Mouse (Mus musculus) midbrain, postnatal 0 days (tissue): ENCODE results near the gene 1700029F12Rik. TPM values are rescaled to one million over a fixed set of nuclear protein-coding genes. Genes with fewer than 3 reads are reported as not detected.

ENCODE experiments used
- ATAC-seq: fragments of 200-750 bp; cut with Nextera tagmentation; 2 replicates; pipeline ENCODE4 v1.8.0; 2017; ENCODE audit warnings: moderate number of reproducible peaks, mild to moderate bottlenecking, moderate TSS enrichment, moderate library complexity; ENCODE audit not compliant: low FRiP score
- DNase-seq: peaks from one replicate; pipeline ENCODE4 v3.0.0-alpha.2; 2015; ENCODE audit warnings: low spot score
- H3K27ac ChIP-seq: fragments of 300-500 bp; sonication (generic); 2 replicates; pipeline ENCODE4 v1.5.1; 2014; ENCODE audit warnings: low read depth, mild to moderate bottlenecking, low read length, mixed read lengths
- H3K27me3 ChIP-seq: fragments of 300-500 bp; sonication (generic); 2 replicates; pipeline ENCODE4 v1.6.1; 2014; ENCODE audit warnings: low read length, control low read depth, mixed read lengths; ENCODE audit not compliant: insufficient read depth
- H3K36me3 ChIP-seq: fragments of 300-500 bp; sonication (generic); 2 replicates; pipeline ENCODE4 v1.6.1; 2014; ENCODE audit warnings: low read length, control low read depth, mixed read lengths; ENCODE audit not compliant: insufficient read depth
- H3K4me1 ChIP-seq: fragments of 300-500 bp; sonication (generic); 2 replicates; pipeline ENCODE4 v1.6.1; 2014; ENCODE audit warnings: mild to moderate bottlenecking, control low read depth, antibody characterized with exemption, low read length, mixed read lengths; ENCODE audit not compliant: insufficient read depth
- H3K4me2 ChIP-seq: fragments of 300-500 bp; sonication (generic); 2 replicates; pipeline ENCODE4 v1.6.1; 2014; ENCODE audit warnings: low read depth, mild to moderate bottlenecking, low read length, mixed read lengths; ENCODE audit not compliant: poor library complexity, severe bottlenecking
- H3K4me3 ChIP-seq: fragments of 300-500 bp; sonication (generic); 2 replicates; pipeline ENCODE4 v1.5.1; 2014; ENCODE audit warnings: low read depth, mild to moderate bottlenecking, low read length, moderate library complexity
- H3K9ac ChIP-seq: fragments of 300-500 bp; sonication (generic); replicated peaks from 2 replicates; pipeline ENCODE4 v1.6.1; 2014; ENCODE audit warnings: mild to moderate bottlenecking, low read length, moderate library complexity, mixed read lengths; ENCODE audit not compliant: poor library complexity, severe bottlenecking
- H3K9me3 ChIP-seq: fragments of 300-500 bp; sonication (generic); 2 replicates; pipeline ENCODE4 v1.6.1; 2016; ENCODE audit warnings: low read length, control low read depth
- CTCF ChIP-seq: IDR thresholded peaks from 2 replicates; pipeline ENCODE4 v1.5.1; 2016; ENCODE audit warnings: antibody characterized with exemption, mild to moderate bottlenecking
- WGBS: fragments of 180-500 bp; shearing (Covaris S2); extraction: QIAGEN DNeasy Blood & Tissue Kit; methylation state at CpG from one replicate; pipeline ENCODE4 v1.1.7; 2014; 5-methylcytosine and 5-hydroxymethylcytosine counted together
- polyA plus RNA-seq: library from polyadenylated mRNA; unstranded; fragments of >200 nt; fragmentation: Nextera tagmentation; extraction: Ambion mirVana; gene quantifications from 2 replicates; pipeline ENCODE4 v1.2.1, GENCODE M21; 2015
- total RNA-seq: library from RNA; depleted of rRNA; stranded (reverse); fragments of >200 nt; gene quantifications from 2 replicates; pipeline ENCODE4 v1.2.3, GENCODE M21; 2014

1700029F12Rik gene
- total and polyA plus RNA-seq, 2 experiments from 2014 or later = not detected

DNA sequence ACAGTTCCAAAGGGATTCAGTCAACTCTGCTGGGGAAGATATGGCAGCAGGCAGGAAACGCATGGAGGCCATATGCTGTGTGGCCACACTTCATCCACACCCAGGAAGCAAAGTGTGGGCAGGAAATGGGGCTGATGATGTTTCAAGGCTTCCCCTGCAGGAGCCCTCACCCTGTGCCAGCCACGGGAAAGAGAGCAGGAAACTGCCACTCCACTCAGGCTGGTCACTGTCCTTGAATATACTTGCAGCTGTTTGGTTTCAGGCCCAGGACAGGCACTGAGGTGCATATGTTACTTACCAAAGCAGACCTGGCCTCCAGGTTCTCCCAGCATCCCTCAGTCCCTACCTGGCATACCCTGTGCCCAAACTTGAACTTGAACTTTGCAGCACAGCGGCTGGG, 30.3 kb upstream of the 1700029F12Rik start:
- ATAC-seq (no peak), DNase-seq (no peak)
- no peaks in the 10 kb centered on the region for H3K9me3 ChIP-seq
- no peaks in the 10 kb centered on the region for H3K36me3 ChIP-seq
- H3K9ac ChIP-seq = no peak overlapping the region
- no peaks in the 10 kb centered on the region for H3K4me1 ChIP-seq
- no peak overlapping the region for H3K4me3 ChIP-seq
- H3K4me2 ChIP-seq = no peak overlapping the region
- TF ChIP-seq CTCF = no peak
- no peak overlapping the region for H3K27ac ChIP-seq
- WGBS = 66% methylated on average over 3 of the region's 3 CpGs
- no peaks in the 10 kb centered on the region for H3K27me3 ChIP-seq

DNA sequence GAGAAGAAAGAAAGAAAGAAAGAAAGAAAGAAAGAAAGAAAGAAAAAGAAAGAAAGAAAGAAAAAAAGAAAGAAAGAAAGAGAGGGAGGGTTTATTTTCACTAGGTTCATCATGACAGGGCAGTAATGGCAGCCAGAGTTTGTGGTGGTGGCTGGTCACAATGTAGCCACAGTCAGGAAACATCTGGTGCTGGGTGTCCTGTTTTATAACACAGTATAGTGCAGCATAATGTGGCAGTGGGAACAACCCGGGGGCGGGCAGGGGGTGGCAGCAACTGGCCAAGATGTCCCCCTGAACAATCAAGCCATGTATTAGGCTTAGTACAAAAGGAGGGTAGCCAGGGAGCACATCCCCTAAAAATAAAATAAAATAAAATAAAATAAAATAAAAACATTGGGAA, 29.3 kb upstream of the 1700029F12Rik start:
- no peaks in the 10 kb centered on the region for H3K36me3 ChIP-seq
- H3K4me3 ChIP-seq = no peak overlapping the region
- no peak overlapping the region for H3K27ac ChIP-seq
- WGBS = 88% methylated on average over 2 of the region's 2 CpGs
- ATAC-seq = no peak
- no peak overlapping the region for H3K4me2 ChIP-seq
- no peak overlapping the region for H3K9ac ChIP-seq
- no peaks in the 10 kb centered on the region for H3K27me3 ChIP-seq
- no peaks in the 10 kb centered on the region for H3K9me3 ChIP-seq
- DNase-seq = no peak
- no peak for TF ChIP-seq CTCF
- no peaks in the 10 kb centered on the region for H3K4me1 ChIP-seq

GRCm38 (mm10) chr13:97062151-97062550, 28.0 kb upstream of the 1700029F12Rik start:
- no peak for TF ChIP-seq CTCF
- 89% methylated on average over 3 of the region's 3 CpGs for WGBS
- no peak for ATAC-seq

GRCm38 (mm10) chr13:97060331-97060730, 26.2 kb upstream of the 1700029F12Rik start:
- WGBS = 56% methylated on average over 4 of the region's 8 CpGs
- no peak overlapping the region for H3K4me2 ChIP-seq
- no peak for ATAC-seq

More at GRCm38 (mm10) chr13:97062151-97062550, 28.0 kb upstream of the 1700029F12Rik start:
- Histone ChIP-seq H3K9me3 (no peaks in the 10 kb centered on the region), H3K27ac (no peak overlapping the region), H3K9ac (no peak overlapping the region), H3K27me3 (no peaks in the 10 kb centered on the region), H3K4me1 (no peaks in the 10 kb centered on the region), H3K4me3 (no peak overlapping the region), H3K36me3 (no peaks in the 10 kb centered on the region), H3K4me2 (no peak overlapping the region)
- peak; percentile 48 for DNase-seq

GRCm38 (mm10) chr13:97059746-97060145, 25.6 kb upstream of the 1700029F12Rik start:
- Histone ChIP-seq H3K4me3 (no peak overlapping the region), H3K27ac (no peak overlapping the region), H3K4me1 (no peaks in the 10 kb centered on the region), H3K9me3 (no peaks in the 10 kb centered on the region), H3K4me2 (no peak overlapping the region), H3K9ac (no peak overlapping the region), H3K36me3 (no peaks in the 10 kb centered on the region), H3K27me3 (no peaks in the 10 kb centered on the region)
- TF ChIP-seq CTCF = no peak
- 96% methylated on average over 6 of the region's 6 CpGs for WGBS
- DNase-seq (no peak), ATAC-seq (no peak)

More at GRCm38 (mm10) chr13:97060331-97060730, 26.2 kb upstream of the 1700029F12Rik start:
- no peak for DNase-seq
- H3K9ac ChIP-seq = no peak overlapping the region
- H3K9me3 ChIP-seq = no peaks in the 10 kb centered on the region
- no peak overlapping the region for H3K27ac ChIP-seq
- no peaks in the 10 kb centered on the region for H3K36me3 ChIP-seq
- no peak overlapping the region for H3K4me3 ChIP-seq
- H3K4me1 ChIP-seq = no peaks in the 10 kb centered on the region
- no peak for TF ChIP-seq CTCF
- no peaks in the 10 kb centered on the region for H3K27me3 ChIP-seq

GRCm38 (mm10) chr13:97057817-97058216, 23.7 kb upstream of the 1700029F12Rik start:
- 66% methylated on average over 4 of the region's 4 CpGs for WGBS
- Histone ChIP-seq H3K4me1 (no peaks in the 10 kb centered on the region), H3K9ac (no peak overlapping the region), H3K4me2 (no peak overlapping the region), H3K36me3 (no peaks in the 10 kb centered on the region), H3K4me3 (no peak overlapping the region), H3K27me3 (no peaks in the 10 kb centered on the region), H3K27ac (no peak overlapping the region), H3K9me3 (no peaks in the 10 kb centered on the region)
- no peak for DNase-seq
- no peak for TF ChIP-seq CTCF
- ATAC-seq = no peak
